Mouse (Mus musculus): ENCODE results near the gene Pld1.
"Not testable (repeated sequence)": the region's sequence is repeated elsewhere in the genome, so short reads cannot be mapped to it uniquely, and the experiment has no call there.

Gene Pld1

GRCm38 (mm10) chr3:27942991-27943390, 4.5 kb downstream of the Pld1 start:
- no peak for DNase-seq (ENCODE audit: low spot score in 2 of 2)

- not testable (repeated sequence) for DNase-seq (ENCODE audit: low spot score in 2 of 2)
These were observed 6.9 kb downstream of the Pld1 start for GRCm38 (mm10) chr3:27945397-27945796.

- no peak for DNase-seq (ENCODE audit: low spot score in 2 of 2)
These were observed 10.8 kb downstream of the Pld1 start for GRCm38 (mm10) chr3:27949175-27949872.

GRCm38 (mm10) chr3:27949873-27950250, 11.4 kb downstream of the Pld1 start:
- DNase-seq (ENCODE audit: low spot score in 2 of 2) = no peak

GRCm38 (mm10) chr3:27950726-27951125, 12.2 kb downstream of the Pld1 start:
- DNase-seq (ENCODE audit: low spot score in 2 of 2) = no peak

GRCm38 (mm10) chr3:27951721-27952120, 13.2 kb downstream of the Pld1 start:
- no peak for DNase-seq (ENCODE audit: low spot score in 2 of 2)

- DNase-seq (ENCODE audit: low spot score in 2 of 2) = no peak
These were observed 17.5 kb downstream of the Pld1 start for GRCm38 (mm10) chr3:27956006-27956405.

GRCm38 (mm10) chr3:27959221-27959620, 20.7 kb downstream of the Pld1 start:
- no peak for DNase-seq (ENCODE audit: low spot score in 2 of 2)

- no peak for DNase-seq (ENCODE audit: low spot score in 2 of 2)
These were observed 22.7 kb downstream of the Pld1 start for GRCm38 (mm10) chr3:27961162-27961561.

GRCm38 (mm10) chr3:27963795-27964201, 25.3 kb downstream of the Pld1 start:
- no peak for DNase-seq (ENCODE audit: low spot score in 2 of 2)

GRCm38 (mm10) chr3:27968671-27969070, 30.2 kb downstream of the Pld1 start:
- peak; percentile 49 to 57 for DNase-seq (ENCODE audit: low spot score in 2 of 2)

GRCm38 (mm10) chr3:27973936-27974335, 35.4 kb downstream of the Pld1 start:
- no peak for DNase-seq (ENCODE audit: low spot score in 2 of 2)

GRCm38 (mm10) chr3:27974981-27975380, 36.5 kb downstream of the Pld1 start:
- DNase-seq (ENCODE audit: low spot score in 2 of 2) = no peak

GRCm38 (mm10) chr3:27976931-27977544, 38.5 kb downstream of the Pld1 start:
- DNase-seq (ENCODE audit: low spot score in 2 of 2) = no peak

- no peak for DNase-seq (ENCODE audit: low spot score in 2 of 2)
These were observed 39.7 kb downstream of the Pld1 start for GRCm38 (mm10) chr3:27978030-27978723.

- no peak for DNase-seq (ENCODE audit: low spot score in 2 of 2)
These were observed 43.1 kb downstream of the Pld1 start for GRCm38 (mm10) chr3:27981591-27981990.

- peak; percentile 74 to 88 for DNase-seq (ENCODE audit: low spot score in 2 of 2)
These were observed 44.0 kb downstream of the Pld1 start for GRCm38 (mm10) chr3:27982436-27983017.

- no peak for DNase-seq (ENCODE audit: low spot score in 2 of 2)
These were observed 44.8 kb downstream of the Pld1 start for GRCm38 (mm10) chr3:27983274-27983673.

- peak; percentile 14 to 38 for DNase-seq (ENCODE audit: low spot score in 2 of 2)
These were observed 45.6 kb downstream of the Pld1 start for GRCm38 (mm10) chr3:27983935-27984577.

GRCm38 (mm10) chr3:27984620-27985019, 46.1 kb downstream of the Pld1 start:
- DNase-seq (ENCODE audit: low spot score in 2 of 2) = no peak

- no peak for DNase-seq (ENCODE audit: low spot score in 2 of 2)
These were observed 46.8 kb downstream of the Pld1 start for GRCm38 (mm10) chr3:27985344-27985743.
